Mouse (Mus musculus): ENCODE results near the gene Fam198b.
"Not testable (repeated sequence)": the region's sequence is repeated elsewhere in the genome, so short reads cannot be mapped to it uniquely, and the experiment has no call there.

DNA sequence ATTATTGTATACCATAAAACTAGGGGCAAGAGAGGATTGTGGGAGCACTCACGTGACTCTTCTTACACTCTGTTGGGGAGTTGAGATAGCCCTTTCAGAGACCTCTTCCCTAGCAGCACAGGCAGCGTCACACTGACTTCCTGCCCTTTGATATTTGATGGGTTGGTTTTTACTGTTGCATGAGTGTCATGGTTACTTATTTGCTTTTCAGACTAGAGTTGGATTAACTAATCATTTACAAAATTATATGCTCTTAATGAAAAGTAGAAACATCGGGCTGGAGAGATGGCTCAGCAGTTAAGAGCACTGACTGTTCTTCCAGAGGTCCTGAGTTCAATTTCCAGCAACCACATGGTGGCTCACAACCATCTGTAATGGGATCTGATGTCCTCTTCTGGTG, 85.2 kb downstream of the Fam198b start:
- not testable (repeated sequence) for TF ChIP-seq CTCF (IDR thresholded peaks at IDR 0.05; ENCODE audit: control insufficient read depth, insufficient read depth, insufficient read length); MYOD1 (IDR thresholded peaks at IDR 0.05; ENCODE audit: control insufficient read depth, insufficient read length, low read depth)
